Mouse (Mus musculus) ovary, adult 18-20 months (tissue): ENCODE measurements around the gene Cnih4.

Experiments
- DNase-seq: peaks from one replicate; pipeline ENCODE4 v3.0.0; 2022; ENCODE audit warnings: low spot score, mixed read lengths

The Cnih4 gene

DNA sequence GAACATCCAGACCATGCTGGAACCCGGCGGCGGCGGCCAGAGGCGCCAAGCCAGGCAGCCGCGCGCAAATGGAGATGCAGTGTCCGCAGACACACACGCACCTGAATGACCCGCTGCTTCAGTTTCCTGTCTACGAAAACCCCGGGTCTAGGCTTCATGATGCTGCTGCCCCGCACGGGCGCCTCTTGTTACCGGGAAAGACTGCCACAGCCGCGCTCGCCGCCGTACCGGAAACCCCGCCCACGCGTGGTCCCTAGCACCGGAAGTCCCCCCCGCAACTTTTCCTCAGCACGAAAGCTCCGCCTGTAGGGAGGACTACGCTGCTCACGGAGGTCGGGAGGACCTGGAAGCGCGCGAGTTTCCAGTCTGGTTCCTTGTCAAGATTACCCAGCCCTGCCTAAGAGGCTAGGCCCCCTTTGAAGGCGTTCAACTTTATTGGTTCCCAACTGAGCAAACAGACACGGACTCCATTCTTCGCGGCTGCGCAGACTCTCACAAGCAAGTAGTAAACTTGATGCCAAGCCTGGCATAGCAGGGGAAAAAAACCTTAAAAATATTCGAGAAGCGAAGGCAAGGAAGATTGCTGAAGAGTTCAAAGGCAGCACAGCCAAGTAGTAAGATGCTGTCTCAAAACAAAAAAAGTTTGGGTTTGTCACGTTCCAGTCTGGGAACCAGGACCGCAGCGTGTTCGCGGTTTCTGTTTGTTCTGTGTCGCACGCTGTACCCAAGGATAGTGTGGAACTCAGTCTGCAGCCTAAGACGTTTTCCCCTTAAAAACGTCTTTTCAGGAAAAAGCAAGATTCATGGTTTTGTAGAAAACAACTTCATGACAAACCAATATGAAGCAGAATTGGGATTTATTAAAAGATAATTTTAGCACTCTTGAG lies at the start of gene Cnih4, which contains the start of gene Nvl:
Cnih4 (plus strand) TSS at position 744 of the 887 bp plus-strand sequence.
Nvl (minus strand) TSS at position 255 of the 887 bp plus-strand sequence.
- DNase-seq: peak; percentile 93

DNA sequence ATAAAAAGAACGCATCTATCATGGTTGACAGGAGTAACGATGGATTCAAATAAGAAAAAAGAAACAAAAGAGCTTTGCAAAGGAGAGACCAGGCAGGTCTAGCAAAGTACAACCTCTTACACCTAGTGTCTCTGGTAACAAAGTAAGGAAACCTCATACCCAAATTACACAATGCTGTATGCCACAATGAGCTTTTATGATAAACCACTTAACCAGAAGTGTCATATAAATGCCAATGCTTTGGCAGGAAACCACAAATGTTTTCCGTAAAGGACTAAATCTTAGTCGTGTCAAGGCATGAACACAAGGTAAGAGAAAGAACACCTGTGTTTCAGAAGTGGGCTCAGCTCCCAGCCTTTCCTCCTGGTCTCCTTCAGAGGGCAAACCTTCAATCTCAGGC lies 27.4 kb upstream of the Cnih4 start:
- DNase-seq: no peak

DNA sequence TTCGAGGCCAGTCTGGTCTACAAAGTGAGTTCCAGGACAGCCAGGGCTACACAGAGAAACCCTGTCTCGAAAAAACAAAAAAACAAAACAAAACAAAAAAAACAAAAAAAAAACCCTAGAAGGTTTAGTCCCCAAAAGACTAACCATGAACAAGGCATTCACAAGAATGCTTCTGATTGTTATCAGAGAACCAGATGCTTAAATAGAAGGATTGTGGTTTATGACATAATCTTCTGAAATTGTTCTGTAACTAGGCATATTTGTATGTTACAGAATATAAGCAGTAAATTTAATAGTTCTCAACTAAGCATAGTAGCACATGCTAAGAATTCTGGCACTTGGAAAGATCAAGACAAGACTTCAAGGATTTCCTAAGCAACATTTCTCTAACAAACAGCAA lies 20.3 kb upstream of the Cnih4 start:
- no peak for DNase-seq

DNA sequence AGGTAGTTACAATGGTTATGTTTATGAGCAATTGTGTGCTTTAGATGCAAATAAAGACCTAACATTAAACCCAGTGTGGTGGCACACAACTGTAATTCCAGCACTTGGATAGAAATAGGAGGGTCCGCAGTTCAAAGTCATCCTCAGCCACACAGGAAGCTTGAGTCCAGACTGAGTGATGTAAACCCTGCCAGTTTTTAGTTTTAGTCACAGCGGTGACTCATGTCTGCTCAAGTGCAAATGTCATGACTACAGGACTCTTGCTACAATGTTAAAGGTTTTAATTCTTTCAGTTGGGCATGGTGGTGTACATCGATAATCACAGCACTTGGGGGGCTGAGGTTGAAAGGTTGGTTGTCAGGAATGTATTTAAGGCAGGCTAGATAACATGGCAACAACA lies 18.6 kb upstream of the Cnih4 start:
- no peak for DNase-seq

DNA sequence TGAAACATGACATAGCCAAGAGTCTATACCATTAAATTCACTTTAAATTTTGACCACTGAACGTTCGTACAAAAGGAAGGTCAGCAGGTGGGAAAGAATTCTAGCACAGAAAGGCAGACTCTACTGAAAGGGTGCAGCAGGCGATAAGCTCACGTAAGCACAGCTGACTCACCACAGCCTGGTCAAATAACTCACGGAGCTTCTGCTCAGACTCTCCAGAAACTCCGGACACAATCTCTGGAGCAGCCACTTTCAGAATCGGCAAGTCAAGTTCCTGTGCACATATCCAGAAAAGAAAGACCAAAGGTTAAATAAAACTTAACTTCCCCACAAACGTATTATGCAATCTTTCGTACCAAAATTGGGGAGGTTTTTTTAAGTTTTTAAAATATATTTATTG lies 17.7 kb upstream of the Cnih4 start:
- DNase-seq: no peak

DNA sequence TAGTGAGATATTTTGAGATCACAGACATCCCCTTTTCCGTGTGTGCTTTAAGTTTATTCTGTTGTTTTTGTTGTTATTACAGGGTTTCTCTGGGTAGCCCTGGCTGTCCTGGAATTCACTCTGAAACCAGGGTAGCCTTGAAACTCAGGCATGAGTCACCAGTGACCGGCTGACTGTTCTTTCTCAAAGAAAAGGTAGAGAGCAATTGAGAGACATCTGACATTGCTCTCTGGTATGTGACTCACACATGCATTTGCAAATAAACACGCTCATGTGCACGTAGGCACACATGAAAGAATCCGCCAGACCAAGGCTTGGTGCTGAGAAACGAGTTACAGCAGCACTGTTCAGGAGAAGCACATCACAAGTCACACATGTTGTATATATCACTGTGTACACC lies 12.6 kb upstream of the Cnih4 start:
- DNase-seq: no peak

DNA sequence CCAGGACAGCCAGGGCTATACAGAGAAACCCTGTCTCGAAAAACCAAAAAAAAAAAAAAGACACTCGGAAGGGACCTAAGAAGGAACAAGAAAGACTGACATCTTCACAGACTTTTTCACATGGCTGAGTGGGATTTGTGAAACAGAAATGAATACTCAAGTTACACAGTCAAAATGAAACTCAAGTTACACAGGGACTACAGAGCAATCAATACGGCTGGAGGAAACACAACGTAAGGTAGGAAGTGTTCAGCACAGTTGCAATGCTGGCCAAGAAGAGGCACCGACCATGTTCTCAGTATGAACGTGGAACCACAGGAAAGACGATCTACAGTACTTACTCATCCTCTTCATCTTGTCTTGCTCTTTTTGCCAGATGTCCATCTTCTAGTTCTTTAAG lies 5.8 kb upstream of the Cnih4 start:
- no peak for DNase-seq

DNA sequence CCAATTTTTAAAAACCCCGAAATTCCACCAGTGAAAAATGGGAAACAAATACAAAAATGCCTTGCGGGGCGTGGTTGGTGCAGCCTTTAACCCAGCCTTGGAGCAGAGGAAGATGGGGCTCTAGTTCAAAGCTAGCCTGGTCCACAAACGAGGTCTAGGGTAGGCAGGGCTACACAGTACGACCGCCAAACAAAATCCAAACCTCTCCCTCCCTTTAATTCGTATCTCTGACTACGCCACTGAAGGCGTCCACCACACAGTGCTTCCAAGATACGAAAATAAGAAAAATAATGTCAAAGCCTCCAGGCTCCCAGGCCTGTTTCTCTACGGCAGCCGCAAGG lies 914 bp upstream of the Cnih4 start:
- no peak for DNase-seq

DNA sequence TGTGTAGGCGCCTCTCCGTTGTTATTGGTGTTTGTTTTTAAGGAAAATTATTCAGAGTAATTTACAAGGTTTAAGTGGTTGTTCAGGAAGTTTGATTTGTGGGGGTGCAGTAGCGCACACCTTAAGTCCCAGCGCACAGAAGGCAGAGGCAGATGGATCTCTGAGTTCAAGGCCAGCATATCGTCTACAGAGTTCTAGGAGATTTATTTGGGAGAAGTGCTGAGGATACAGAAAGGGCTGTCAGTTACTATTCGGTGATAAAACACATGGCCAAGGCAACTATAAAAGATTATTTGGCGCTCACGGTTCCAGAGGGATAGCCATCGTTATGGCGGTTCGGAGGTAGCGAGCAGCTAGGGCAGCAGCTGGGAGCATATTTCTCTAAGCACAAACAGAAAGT lies 473 bp downstream of the Cnih4 start:
- DNase-seq: no peak

DNA sequence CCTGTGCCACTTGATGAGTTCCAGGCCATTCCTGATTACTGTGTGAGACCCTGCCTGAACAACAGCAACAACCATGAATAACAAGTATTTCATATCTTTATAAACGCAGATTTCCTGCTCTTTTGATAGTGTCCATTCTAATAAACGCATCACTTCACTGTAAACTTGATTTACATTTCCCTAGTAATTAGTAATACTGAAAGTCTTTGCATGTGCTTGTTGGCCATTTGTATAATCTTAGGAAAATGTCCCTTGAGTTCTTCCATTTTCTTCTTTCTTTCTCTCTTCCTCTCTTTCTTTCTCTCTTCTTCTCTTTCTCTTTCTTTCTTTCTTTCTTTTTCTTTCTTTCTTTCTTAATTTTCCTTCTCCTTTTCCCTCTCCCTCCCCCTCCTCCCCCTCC lies 1.7 kb downstream of the Cnih4 start:
- DNase-seq: no peak

DNA sequence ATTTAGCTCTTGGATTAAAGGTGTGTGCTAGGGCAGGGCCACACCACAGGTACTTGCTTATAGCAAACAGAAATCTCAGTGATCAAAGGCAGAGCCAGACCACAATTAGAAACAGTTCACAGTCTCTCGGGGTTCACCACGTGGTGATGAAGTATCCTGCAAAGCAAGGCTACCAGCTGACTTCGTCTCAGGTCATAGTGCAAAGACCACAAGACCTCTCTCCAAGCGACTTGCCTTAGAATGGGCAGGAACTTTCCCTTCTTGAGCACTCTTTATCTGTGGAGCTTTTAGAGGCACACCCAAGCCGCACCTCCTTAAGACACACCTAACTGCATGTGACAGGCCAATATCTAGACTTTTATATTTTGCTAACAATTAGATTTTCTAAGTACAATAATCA lies 4.0 kb downstream of the Cnih4 start:
- no peak for DNase-seq

DNA sequence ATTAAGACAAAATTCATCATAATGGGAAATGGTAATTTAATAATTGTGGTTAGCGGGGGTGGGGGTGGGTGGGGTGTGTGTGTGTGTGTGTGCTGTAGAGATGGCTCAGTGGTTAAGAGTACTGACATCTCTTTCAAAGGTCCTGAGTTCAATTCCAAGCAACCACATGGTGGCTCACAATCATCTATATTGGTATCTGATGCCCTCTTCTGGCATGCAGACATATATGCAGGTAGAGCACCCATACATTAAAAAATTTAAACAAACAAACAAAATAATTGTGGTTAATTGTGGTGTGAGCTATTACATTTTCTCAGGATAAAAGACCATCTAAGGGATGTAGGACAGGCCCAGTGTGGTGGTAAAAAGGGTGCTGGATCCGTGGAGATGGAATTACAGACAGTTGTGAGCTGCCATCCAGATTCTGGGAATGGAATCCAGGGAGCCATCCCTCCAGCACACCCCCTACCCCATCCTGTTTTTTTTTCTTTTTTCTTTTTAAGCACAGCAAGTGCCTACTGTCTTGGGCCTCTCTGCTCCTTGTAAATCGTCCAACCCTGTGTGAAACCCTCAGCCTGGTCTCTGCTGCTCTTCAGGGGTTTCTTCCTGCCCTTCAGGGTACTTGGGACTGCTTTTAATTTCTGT lies 5.0 kb downstream of the Cnih4 start:
- no peak for DNase-seq

DNA sequence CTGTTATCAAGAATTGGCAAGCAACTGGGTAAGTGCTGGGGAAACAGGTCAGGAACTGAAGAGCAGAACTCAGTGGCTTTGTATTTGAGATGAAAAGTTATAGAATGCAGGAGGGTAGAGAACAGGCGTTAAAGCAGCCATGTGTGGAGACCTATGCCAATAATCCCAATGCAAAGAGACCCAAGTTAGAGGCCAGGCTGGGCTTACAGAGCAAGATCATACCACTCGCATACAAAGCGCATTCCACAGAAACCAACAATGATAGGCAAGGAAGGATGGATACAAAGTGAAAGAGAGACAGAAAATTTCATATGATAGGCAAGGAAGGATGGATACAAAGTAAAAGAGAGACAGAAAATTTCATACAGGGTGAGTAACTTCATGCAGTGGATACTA lies 5.9 kb downstream of the Cnih4 start:
- DNase-seq: no peak

DNA sequence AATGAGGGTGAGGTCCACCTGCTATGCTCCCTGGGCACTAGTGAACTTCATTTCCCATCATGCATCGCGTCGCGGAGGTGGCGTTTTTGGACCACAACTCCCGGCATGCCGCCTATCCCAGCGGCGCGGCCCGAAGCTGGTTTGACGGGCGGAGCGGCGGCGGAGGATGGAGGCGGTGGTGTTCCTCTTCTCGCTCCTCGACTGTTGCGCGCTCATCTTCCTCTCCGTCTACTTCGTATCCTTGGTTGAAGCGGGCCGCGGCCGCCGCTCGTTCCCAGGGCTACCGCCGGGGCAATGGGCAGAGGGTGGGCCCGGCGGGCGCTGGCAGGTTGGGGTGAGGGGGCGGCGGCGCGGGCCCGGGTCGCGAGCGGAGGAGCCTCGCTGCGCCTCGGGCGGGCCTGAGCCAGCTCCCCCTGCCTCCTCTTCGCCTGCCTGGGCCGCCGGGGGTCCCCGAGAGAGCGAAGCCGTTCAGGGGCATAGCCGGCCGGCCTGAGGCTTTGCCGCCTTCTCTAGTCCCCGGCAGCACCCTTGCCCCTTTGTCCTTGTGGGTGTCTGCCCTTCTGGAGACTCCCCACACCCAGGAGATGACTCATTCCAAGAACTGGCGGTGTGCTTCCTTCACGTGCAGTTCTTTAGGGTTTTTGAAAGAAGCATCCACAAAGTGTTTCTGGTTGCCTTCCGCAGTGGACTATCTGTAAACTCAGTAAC lies 6.5 kb downstream of the Cnih4 start:
- DNase-seq: peak; percentile 79

DNA sequence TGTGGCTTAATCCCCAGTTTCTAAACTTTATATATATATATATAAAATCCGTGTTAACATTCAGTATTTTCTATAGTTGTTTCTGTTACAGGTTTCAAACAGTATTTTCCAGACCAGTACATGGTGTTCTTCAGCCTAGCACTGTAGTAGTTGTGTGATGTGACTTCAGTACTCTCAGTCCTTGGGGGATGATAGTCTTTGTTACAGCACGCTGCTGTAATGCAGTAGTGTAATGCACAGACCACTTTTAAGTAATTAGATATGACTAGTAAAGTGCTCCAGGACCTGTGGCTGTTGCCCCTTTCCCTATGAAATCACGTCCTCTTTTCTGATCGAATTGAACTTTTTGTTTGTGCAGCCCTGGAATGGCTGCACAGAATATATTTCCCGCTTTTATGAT lies 7.0 kb downstream of the Cnih4 start:
- DNase-seq: no peak

DNA sequence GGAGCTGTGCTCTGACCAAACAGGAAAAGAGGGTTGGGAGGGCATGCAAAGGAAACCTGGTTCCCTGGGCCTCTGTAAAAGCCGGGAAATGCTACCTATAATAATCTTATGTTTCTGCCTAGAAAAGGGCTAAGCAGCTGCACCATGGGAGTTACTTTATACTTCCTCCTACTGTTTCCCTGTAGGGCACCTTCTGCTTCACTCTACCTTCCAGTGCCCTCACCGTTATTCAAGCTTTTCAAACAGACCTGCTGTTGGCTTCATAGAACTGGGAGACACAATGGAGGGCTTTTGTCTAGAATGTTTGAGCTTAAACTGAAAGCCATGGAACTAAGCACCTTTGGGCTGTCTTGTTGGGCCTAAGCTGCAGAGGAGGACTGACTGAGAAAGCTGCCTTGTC lies 23.3 kb downstream of the Cnih4 start:
- no peak for DNase-seq

DNA sequence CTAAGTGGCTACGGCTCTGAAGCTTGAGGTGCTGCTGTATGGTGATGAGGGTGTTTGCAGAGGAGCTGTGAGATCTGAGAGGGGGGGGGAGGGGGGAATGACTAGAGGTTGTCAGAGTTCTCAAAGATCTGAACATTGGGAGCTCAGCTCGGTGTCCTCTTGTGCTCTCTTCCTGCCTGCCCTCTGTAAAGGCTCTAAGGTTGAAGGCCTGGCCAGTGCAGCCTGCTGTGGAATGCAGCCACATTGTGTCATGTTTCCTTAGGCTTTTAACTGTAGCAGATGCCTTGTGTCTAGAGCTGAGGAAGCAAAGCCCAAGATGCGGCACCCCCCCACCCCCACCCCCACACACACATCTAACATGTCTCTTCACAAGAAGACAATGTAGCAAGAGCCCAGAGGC lies 23.9 kb downstream of the Cnih4 start:
- DNase-seq: no peak

DNA sequence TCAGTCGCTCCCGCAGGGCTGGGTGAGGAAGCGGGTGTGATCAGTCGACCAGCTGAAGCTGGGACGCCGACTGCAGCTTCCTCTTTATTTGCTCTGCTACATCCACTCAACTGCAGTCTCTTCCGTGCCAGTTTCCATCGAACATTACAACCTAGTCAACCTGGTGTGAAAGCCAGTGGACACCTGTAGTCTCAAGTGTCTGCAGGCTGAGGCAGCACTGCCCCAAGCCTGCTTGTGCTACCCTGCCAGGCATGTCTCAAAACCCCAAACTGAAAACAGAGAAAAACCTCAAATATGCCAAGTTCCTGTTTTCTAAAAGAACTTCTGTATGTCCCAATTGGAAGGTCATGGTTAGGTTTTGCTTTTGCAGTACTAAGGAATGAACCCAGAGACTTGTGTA lies 25.7 kb downstream of the Cnih4 start:
- DNase-seq: no peak

DNA sequence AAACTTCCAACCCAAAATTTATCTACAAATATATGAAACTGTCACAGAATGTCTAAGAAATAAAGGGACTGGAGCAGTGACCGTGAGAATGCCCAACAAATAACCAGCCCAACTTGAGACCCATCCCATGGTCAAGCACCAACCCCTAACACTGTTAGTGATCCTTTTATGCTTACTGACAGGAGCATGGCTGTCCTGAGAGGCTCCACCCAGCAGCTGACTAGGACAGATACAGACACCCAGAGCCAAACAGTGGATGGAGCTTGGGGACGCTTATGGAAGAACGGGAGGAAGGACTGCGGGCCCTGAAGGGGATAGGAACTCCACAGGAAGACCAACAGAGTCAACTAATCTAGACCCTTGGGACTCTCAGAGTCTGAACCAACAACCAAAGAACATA lies 44.4 kb downstream of the Cnih4 start:
- DNase-seq: no peak

DNA sequence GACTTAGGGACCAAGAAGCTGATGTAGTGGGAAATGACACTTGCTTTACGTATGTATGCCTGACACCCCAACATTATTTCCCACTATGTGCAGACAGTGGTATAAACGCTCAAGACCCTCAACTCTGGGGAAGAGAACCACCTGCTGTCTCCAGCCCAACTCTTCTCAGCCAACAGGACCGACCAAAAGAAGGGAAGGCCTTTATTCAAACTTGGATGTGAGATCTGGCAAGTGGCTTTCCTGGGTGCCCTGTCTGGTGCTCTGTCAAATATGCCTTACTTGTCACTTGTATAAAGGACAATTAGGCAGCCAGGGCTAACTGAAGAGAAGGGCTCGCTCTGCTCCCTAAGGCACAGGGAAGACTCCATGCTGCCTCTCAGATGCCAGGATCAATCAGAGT lies 55.0 kb downstream of the Cnih4 start:
- DNase-seq: no peak

DNA sequence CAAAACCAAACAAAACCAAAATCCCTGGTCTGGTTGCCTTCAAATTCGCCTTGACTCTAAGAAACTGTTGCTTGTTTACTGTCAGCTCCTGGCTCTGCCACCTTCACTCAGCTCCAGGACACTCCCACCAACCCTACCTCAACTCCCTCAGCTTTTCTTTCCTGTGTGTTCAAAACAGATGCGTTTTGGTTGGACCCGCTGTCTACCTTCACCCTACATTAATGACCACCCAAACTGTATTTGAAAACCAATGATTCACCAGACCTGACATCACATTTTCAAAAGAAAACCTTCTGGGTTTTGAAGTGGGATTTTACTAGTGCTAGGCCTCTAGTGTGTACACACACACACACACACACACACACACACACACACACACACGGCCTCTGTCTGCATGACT lies 65.7 kb downstream of the Cnih4 start:
- DNase-seq: no peak

DNA sequence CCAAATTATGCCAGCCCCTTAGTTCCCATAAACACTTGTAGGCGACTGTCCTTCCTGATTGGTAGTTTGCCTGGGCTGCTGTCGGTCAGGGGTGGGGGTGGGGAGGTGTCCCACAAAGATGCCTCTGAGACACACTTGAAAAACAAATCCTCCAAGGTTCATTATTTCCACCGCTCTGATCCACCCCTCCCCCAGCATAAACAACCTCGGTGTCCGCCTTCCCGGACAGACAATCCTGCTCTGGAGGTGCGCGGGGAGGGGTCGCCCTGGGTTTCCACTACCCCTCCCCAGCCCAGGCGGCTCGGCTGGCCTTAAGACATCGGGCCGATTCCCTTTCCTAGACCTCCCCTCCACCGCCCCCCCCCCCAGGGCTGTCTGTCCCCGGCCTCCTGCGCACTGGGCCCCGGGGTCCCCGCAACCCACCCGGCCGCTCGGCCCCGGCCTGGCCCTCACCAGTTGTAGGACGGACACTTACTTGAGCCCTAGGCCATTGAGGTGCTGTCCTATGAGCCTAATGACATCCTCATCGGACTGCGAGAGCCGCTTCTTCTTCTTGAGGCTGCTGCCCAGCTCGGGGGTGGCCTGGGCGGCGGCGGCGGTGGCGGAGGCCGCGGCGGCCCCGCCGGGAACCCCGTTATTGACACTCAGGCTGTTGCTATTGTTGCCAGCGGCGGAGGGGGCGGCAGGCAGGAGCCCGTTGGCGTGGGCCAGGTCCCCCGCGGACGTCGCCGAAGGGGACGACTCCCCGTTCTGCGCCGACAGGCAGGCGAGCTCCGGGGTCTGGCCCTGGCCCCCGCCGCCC lies 66.3 kb downstream of the Cnih4 start:
- peak; percentile 15 for DNase-seq
